Mouse (Mus musculus) embryonic fibroblast, embryonic 13.5 days (primary cell): ENCODE results near the gene Abcd3. TPM values are rescaled to one million over a fixed set of nuclear protein-coding genes. Genes with fewer than 3 reads are reported as not detected.
A peak's percentile ranks its signal among the peaks of the same experiment; 100 is the strongest.

Source experiments
- H3K27ac ChIP-seq: 2 replicates; pipeline ENCODE4 v1.5.1; 2012; ENCODE audit warnings: low read length, control low read depth, inconsistent platforms; ENCODE audit not compliant: insufficient read depth
- H3K4me1 ChIP-seq: 2 replicates; pipeline ENCODE4 v1.6.1; 2011; ENCODE audit warnings: low read length; ENCODE audit not compliant: control insufficient read depth, insufficient read depth
- H3K4me3 ChIP-seq: 2 replicates; pipeline ENCODE4 v1.5.1; 2011; ENCODE audit warnings: mild to moderate bottlenecking, control low read depth, low read length; ENCODE audit not compliant: insufficient read depth
- CTCF ChIP-seq: IDR thresholded peaks from 2 replicates; pipeline ENCODE4 v1.5.1; 2011; ENCODE audit warnings: mild to moderate bottlenecking, control low read depth, low read length, moderate library complexity, borderline replicate concordance; ENCODE audit not compliant: insufficient read depth
- POLR2A ChIP-seq: IDR thresholded peaks from 2 replicates; pipeline ENCODE4 v1.6.1; 2011; ENCODE audit warnings: low read depth, mild to moderate bottlenecking, control low read depth, low read length, moderate library complexity
- polyA plus RNA-seq: library from polyadenylated mRNA; stranded (reverse); fragments of >200 nt; gene quantifications from 2 replicates; pipeline ENCODE4 v1.2.4, GENCODE M21; 2011; ENCODE audit warnings: low read depth; ENCODE audit not compliant: missing spikeins, insufficient read length

The Abcd3 gene
- polyA plus RNA-seq, result 43.0 and 48.5 TPM in 2 replicates

GRCm38 (mm10) chr3:121814877-121815548 is at the start of gene Abcd3:
TSS of gene Abcd3 (minus strand) at chr3:121815302.
- H3K4me1 ChIP-seq, result peaks cover 2% of the 10 kb centered on the region; the same call in 1 of the 2 replicates
- TF ChIP-seq CTCF, result no peak
- TF ChIP-seq POLR2A, result peak; percentile 76
- peak within 1 kb of the TSS; percentile 80 for H3K4me3 ChIP-seq
- peak within 1 kb of the TSS; percentile 95 for H3K27ac ChIP-seq

GRCm38 (mm10) chr3:121859142-121859541 is 44.0 kb upstream of the Abcd3 start:
- H3K27ac ChIP-seq, result no peak overlapping the region
- no peaks in the 10 kb centered on the region for H3K4me1 ChIP-seq
- H3K4me3 ChIP-seq, result no peak overlapping the region
- no peak for TF ChIP-seq CTCF
- TF ChIP-seq POLR2A, result no peak

- Histone ChIP-seq H3K27ac (no peak overlapping the region), H3K4me3 (no peak overlapping the region)
- no peak for TF ChIP-seq CTCF
These were observed 41.0 kb upstream of the Abcd3 start for GRCm38 (mm10) chr3:121856131-121856530.

GRCm38 (mm10) chr3:121853781-121854520 is 38.8 kb upstream of the Abcd3 start:
- TF ChIP-seq CTCF (no peak), POLR2A (no peak)
- H3K27ac ChIP-seq, result no peak overlapping the region

More at GRCm38 (mm10) chr3:121856131-121856530, 41.0 kb upstream of the Abcd3 start:
- H3K4me1 ChIP-seq, result no peaks in the 10 kb centered on the region

GRCm38 (mm10) chr3:121852074-121852826 is 37.1 kb upstream of the Abcd3 start:
- TF ChIP-seq CTCF (no peak), POLR2A (no peak)
- Histone ChIP-seq H3K4me3 (no peak overlapping the region), H3K4me1 (no peaks in the 10 kb centered on the region), H3K27ac (no peak overlapping the region)

More at GRCm38 (mm10) chr3:121853781-121854520, 38.8 kb upstream of the Abcd3 start:
- no peaks in the 10 kb centered on the region for H3K4me1 ChIP-seq
- no peak overlapping the region for H3K4me3 ChIP-seq

- TF ChIP-seq POLR2A (no peak), CTCF (no peak)
- H3K4me1 ChIP-seq, result no peaks in the 10 kb centered on the region
- no peak overlapping the region for H3K27ac ChIP-seq
- H3K4me3 ChIP-seq, result no peak overlapping the region
These were observed 35.9 kb upstream of the Abcd3 start for GRCm38 (mm10) chr3:121851006-121851405.

GRCm38 (mm10) chr3:121850381-121850780 is 35.3 kb upstream of the Abcd3 start:
- H3K4me3 ChIP-seq, result no peak overlapping the region
- no peak for TF ChIP-seq POLR2A
- no peak for TF ChIP-seq CTCF
- no peak overlapping the region for H3K27ac ChIP-seq
- H3K4me1 ChIP-seq, result no peaks in the 10 kb centered on the region

- TF ChIP-seq POLR2A (no peak), CTCF (no peak)
- Histone ChIP-seq H3K27ac (no peak overlapping the region), H3K4me3 (no peak overlapping the region), H3K4me1 (no peaks in the 10 kb centered on the region)
These were observed 32.2 kb upstream of the Abcd3 start for GRCm38 (mm10) chr3:121847296-121847695.

GRCm38 (mm10) chr3:121844658-121845057 is 29.6 kb upstream of the Abcd3 start:
- TF ChIP-seq POLR2A (no peak), CTCF (no peak)
- Histone ChIP-seq H3K4me1 (no peaks in the 10 kb centered on the region), H3K27ac (no peak overlapping the region), H3K4me3 (no peak overlapping the region)
